Mouse (Mus musculus) liver, adult 2 months (tissue): ENCODE results near the gene Slc7a1. TPM values are rescaled to one million over a fixed set of nuclear protein-coding genes. Genes with fewer than 3 reads are reported as not detected.

ENCODE experiments used
- DNase-seq: peaks from one replicate; pipeline ENCODE4 v3.0.0-alpha.2; 2011; ENCODE audit warnings: low read depth, low spot score; ENCODE audit errors: extremely low read depth
- H3K27ac ChIP-seq: fragments of 200-500 bp; replicated peaks from 2 replicates; pipeline ENCODE4 v1.5.1; 2012; ENCODE audit warnings: low read depth, mild to moderate bottlenecking, control low read depth, inconsistent platforms, low read length; ENCODE audit not compliant: insufficient read depth
- H3K27me3 ChIP-seq: fragments of 200-500 bp; 2 replicates; pipeline ENCODE4 v1.6.1; 2012; ENCODE audit warnings: mild to moderate bottlenecking, moderate library complexity, low read length, inconsistent platforms; ENCODE audit not compliant: control insufficient read depth, insufficient read depth
- H3K36me3 ChIP-seq: fragments of 200-500 bp; 2 replicates; pipeline ENCODE4 v1.6.1; 2012; ENCODE audit warnings: low read length, inconsistent platforms; ENCODE audit not compliant: control insufficient read depth, insufficient read depth
- H3K4me1 ChIP-seq: fragments of 200-500 bp; 2 replicates; pipeline ENCODE4 v1.6.1; 2011; ENCODE audit warnings: low read length; ENCODE audit not compliant: control insufficient read depth, insufficient read depth
- H3K4me3 ChIP-seq: fragments of 200-500 bp; 2 replicates; pipeline ENCODE4 v1.5.1; 2011; ENCODE audit warnings: low read depth, mild to moderate bottlenecking, control low read depth, low read length, moderate library complexity; ENCODE audit not compliant: insufficient read depth
- H3K79me2 ChIP-seq: fragments of 200-500 bp; 2 replicates; pipeline ENCODE4 v1.6.1; 2012; ENCODE audit warnings: inconsistent platforms, mild to moderate bottlenecking, low read length, moderate library complexity; ENCODE audit not compliant: control insufficient read depth, insufficient read depth
- H3K9ac ChIP-seq: fragments of 200-500 bp; 2 replicates; pipeline ENCODE4 v1.6.1; 2012; ENCODE audit warnings: low read depth, mild to moderate bottlenecking, control low read depth, inconsistent platforms, low read length
- CTCF ChIP-seq: fragments of 200-500 bp; IDR thresholded peaks from 2 replicates; pipeline ENCODE4 v1.5.1; 2011; ENCODE audit warnings: low read depth, low read length, control low read depth
- POLR2A ChIP-seq: fragments of 200-500 bp; IDR thresholded peaks from 2 replicates; pipeline ENCODE4 v1.6.1; 2011; ENCODE audit warnings: low read length, control low read depth; ENCODE audit not compliant: insufficient read depth; ENCODE audit errors: extremely low read depth
- WGBS: fragments of 180-500 bp; shearing (Covaris S2); methylation state at CpG from one replicate; pipeline ENCODE4 v1.1.7; 2018; 5-methylcytosine and 5-hydroxymethylcytosine counted together
- polyA plus RNA-seq: library from polyadenylated mRNA; depleted of rRNA; stranded (reverse); fragments of >200 nt; gene quantifications from 2 replicates; pipeline ENCODE4 v1.2.3, GENCODE M21; 2012
- total RNA-seq: library from RNA; depleted of rRNA; stranded (reverse); fragments of >200 nt; gene quantifications from 2 replicates; pipeline ENCODE4 v1.2.3, GENCODE M21; 2014

Slc7a1 gene
- total and polyA plus RNA-seq, 2 experiments = 0.18 to 0.23 TPM

GRCm38 (mm10) chr5:148398766-148399659 is 691 bp downstream of the Slc7a1 start:
- no peaks in the 10 kb centered on the region for H3K79me2 ChIP-seq
- DNase-seq = no peak
- H3K4me1 ChIP-seq = peaks cover 1% of the 10 kb centered on the region; the same call in 1 of the 2 replicates
- H3K36me3 ChIP-seq = no peaks in the 10 kb centered on the region
- 0 out of 2 replicates have a peak, but pooled peaks cover 5% of the 10 kb centered on the region for H3K27me3 ChIP-seq
- H3K27ac ChIP-seq = no peak overlapping the region
- peak overlapping the region; percentile 64 for H3K9ac ChIP-seq
- H3K4me3 ChIP-seq = peak overlapping the region; percentile 73
- TF ChIP-seq CTCF (no peak), POLR2A (no peak)
- 2% methylated on average over 58 of the region's 58 CpGs for WGBS

- no peak overlapping the region for H3K27ac ChIP-seq
- no peak overlapping the region for H3K4me3 ChIP-seq
- 0 out of 2 replicates have a peak, but pooled peaks cover 5% of the 10 kb centered on the region for H3K27me3 ChIP-seq
- no peaks in the 10 kb centered on the region for H3K36me3 ChIP-seq
- peaks cover 1% of the 10 kb centered on the region; the same call in 1 of the 2 replicates for H3K4me1 ChIP-seq
- DNase-seq = no peak
- H3K9ac ChIP-seq = no peak overlapping the region
- TF ChIP-seq POLR2A (no peak), CTCF (no peak)
- 55% methylated on average over 6 of the region's 6 CpGs for WGBS
- no peaks in the 10 kb centered on the region for H3K79me2 ChIP-seq
Observed at GRCm38 (mm10) chr5:148398451-148398765, 1.3 kb downstream of the Slc7a1 start.

GRCm38 (mm10) chr5:148397911-148398310 is 1.8 kb downstream of the Slc7a1 start:
- H3K27ac ChIP-seq = no peak overlapping the region

GRCm38 (mm10) chr5:148397418-148397817 is 2.3 kb downstream of the Slc7a1 start:
- Histone ChIP-seq H3K79me2 (no peaks in the 10 kb centered on the region), H3K27ac (no peak overlapping the region), H3K27me3 (0 out of 2 replicates have a peak, but pooled peaks cover 5% of the 10 kb centered on the region), H3K4me3 (no peak overlapping the region), H3K36me3 (no peaks in the 10 kb centered on the region), H3K9ac (no peak overlapping the region), H3K4me1 (peaks cover 1% of the 10 kb centered on the region; the same call in 1 of the 2 replicates)
- 94% methylated on average over 4 of the region's 4 CpGs for WGBS
- DNase-seq = no peak
- TF ChIP-seq CTCF (no peak), POLR2A (no peak)

More at GRCm38 (mm10) chr5:148397911-148398310, 1.8 kb downstream of the Slc7a1 start:
- TF ChIP-seq POLR2A (no peak), CTCF (no peak)
- Histone ChIP-seq H3K9ac (no peak overlapping the region), H3K4me1 (peaks cover 1% of the 10 kb centered on the region; the same call in 1 of the 2 replicates), H3K79me2 (no peaks in the 10 kb centered on the region), H3K4me3 (no peak overlapping the region), H3K36me3 (no peaks in the 10 kb centered on the region), H3K27me3 (0 out of 2 replicates have a peak, but pooled peaks cover 5% of the 10 kb centered on the region)
- DNase-seq = no peak
- WGBS = 87% methylated on average over 5 of the region's 5 CpGs

- TF ChIP-seq CTCF = no peak
- no peak for TF ChIP-seq POLR2A
- no peak overlapping the region for H3K27ac ChIP-seq
- H3K79me2 ChIP-seq = no peaks in the 10 kb centered on the region
- H3K9ac ChIP-seq = no peak overlapping the region
- H3K27me3 ChIP-seq = no peaks in the 10 kb centered on the region
- DNase-seq = no peak
- H3K4me1 ChIP-seq = no peaks in the 10 kb centered on the region
- no peaks in the 10 kb centered on the region for H3K36me3 ChIP-seq
- H3K4me3 ChIP-seq = no peak overlapping the region
- WGBS = 76% methylated on average over 8 of the region's 8 CpGs
Observed at GRCm38 (mm10) chr5:148393316-148393715, 6.4 kb downstream of the Slc7a1 start.

GRCm38 (mm10) chr5:148392831-148393230 is 6.9 kb downstream of the Slc7a1 start:
- H3K79me2 ChIP-seq = no peaks in the 10 kb centered on the region
- WGBS = 81% methylated on average over 6 of the region's 6 CpGs
- no peak for DNase-seq
- no peaks in the 10 kb centered on the region for H3K27me3 ChIP-seq
- H3K9ac ChIP-seq = no peak overlapping the region
- no peaks in the 10 kb centered on the region for H3K36me3 ChIP-seq
- H3K4me1 ChIP-seq = no peaks in the 10 kb centered on the region
- no peak overlapping the region for H3K4me3 ChIP-seq
- no peak overlapping the region for H3K27ac ChIP-seq
- TF ChIP-seq CTCF = no peak
- no peak for TF ChIP-seq POLR2A
